Mouse (Mus musculus) gastrocnemius, postnatal 25 days (tissue): ENCODE measurements around the gene Anks1b. TPM values are rescaled to one million over a fixed set of nuclear protein-coding genes. Genes with fewer than 3 reads are reported as not detected.

Experiments
- DNase-seq: peaks from one replicate; pipeline ENCODE4 v3.0.0; 2022
- total RNA-seq, 2 experiments: library from RNA; stranded (reverse); gene quantifications; 1 replicate in 1 of 2; 2 replicates in 1 of 2; pipeline ENCODE4 v1.2.3; 2021

The Anks1b gene
- total RNA-seq, 2 experiments from 2014 or later = 0.16 to 0.36 TPM

DNA sequence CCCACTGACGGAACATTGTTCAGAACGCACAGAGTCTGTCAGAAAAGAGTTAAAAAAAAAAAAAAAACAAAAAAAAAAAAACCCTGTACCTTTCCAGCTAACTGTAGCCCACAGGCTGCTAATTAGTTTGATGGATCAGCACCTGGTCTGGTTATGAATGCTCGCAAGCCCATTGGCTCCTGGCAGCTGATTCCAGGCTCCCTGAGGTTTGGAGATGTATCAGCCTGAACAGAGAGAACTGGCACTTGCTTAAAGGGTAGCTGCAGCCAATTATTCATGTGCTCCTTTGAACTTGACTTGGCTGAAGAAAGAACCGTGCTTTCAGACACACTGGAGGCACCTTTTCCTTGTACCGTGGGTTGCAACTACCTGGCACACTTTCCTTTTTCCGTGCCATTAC is 941.1 kb downstream of the Anks1b start:
- DNase-seq = no peak

DNA sequence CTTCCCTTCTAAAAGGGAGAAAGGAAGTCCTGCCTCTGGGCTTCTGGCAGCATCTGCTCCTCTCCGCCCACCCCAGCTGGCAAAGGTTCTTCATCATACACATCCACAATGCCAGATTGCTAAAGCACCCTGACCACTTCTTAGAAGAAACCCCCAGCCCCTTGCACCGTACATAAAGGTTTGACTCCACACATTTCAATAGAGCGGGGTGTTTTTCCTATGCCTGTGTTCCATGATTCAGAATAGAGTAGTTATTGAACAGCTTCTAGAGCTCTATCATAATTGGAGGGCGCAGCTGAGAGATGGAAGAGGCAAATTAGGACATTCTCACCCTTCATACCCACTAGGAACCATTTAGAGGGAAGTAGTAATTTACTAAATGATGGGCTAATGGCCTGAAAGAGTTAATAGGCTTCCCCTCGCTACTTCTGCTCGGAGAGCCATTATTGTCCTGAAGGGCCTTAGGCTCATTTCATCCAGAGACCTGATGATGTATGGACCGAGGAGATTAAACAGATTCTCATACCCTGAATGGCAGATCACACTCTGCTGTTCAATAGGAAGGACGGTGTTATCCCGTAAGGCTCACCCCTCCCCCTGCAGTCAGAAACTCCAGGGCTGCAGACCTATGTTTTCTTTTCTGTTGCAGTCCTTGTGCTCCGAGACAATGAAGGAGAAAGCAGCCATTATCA is 945.1 kb downstream of the Anks1b start:
- DNase-seq = no peak

DNA sequence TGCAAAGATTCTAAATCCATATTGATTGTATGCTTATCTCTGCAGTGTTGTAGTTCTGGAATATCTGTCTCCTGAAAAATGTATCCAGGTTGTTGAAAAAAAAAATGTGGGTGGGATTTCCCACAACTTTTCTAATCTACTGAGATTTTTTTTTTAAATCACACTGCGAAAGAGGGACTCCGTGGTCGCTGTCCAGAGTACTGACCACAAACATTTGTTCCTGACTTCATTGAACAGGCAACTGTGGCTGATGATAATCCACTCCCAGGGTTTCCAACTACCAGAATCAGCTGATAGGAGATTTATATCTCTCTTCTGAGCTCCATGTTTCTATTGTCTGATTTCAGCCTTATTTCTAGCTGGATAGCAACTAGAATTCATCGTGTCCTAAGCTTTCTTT is 950.1 kb downstream of the Anks1b start:
- no peak for DNase-seq

DNA sequence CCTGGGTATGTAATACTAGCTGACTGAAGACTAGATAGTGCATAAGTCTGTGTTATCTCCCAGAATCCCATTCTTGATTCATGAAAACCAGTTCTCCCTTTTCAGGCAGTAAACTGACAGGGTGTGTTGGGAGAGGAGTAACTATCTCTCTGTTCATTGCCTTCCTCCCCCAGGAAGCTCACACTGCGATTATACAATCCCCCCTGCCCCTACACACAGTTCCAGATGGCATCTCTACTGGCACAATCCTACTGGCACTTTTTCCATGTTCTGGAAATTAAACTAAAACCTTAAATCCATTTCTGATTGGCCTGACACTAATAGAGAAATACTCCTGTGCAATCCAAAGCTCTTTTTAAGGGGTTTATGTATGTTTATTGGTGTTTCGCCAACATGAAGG is 951.4 kb downstream of the Anks1b start:
- no peak for DNase-seq

DNA sequence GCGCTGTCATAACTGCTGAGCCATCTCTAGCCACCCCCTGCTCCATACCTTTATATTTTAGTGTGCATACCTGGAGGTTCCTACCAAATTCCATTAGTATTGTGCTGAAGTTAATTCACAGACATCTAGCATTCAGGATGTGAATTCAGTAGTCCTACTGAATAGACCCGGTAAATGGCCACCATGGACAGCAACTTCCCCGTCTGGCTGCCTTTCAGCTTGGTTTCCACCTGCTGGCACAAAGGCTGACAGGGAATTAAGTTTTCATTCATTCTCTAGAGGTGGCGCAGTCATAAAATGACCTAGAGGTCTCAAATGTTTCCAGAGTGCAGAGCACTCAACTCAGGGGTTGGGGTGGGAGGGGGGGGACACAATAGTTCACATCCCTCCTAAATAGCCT is 953.6 kb downstream of the Anks1b start:
- DNase-seq = no peak

DNA sequence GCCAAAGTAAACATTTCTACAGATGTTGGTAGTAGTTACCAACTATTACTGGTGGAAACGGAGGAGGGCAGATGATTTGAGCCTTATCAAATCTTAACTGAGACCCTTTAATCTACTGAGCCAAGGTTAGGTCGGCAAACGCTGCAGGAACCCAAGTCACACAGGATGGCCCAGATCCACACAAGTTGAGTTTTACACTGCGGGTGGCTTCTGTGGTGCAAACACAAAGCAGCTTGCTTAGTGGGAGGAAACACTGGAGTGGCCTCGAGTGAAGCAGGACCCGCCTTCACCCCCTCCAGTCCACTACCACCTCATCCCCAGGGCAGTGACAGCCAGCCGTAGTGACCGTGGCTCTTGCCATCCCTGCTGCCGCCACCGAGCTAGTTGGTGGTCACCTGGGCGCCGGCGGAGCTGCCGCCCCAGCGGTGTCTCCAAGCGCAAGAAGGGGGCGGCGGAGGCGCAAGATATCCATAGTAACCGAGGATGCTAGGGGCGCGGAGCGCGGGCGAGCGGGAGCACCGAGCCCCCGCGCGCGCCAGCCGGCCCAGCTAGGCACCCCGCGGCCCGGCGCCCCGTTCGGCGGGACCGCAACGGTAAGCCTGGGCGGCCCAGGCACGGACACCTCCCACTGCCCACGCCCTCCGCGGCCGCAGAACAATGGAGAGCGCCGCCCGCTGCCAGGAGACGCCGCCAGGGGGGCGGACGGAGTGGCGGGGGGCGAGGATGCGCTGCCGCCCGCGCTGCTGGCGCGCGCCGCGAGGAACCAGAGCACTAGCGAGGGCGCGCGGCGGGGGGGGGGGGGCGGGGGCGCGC is 955.5 kb downstream of the Anks1b start:
- DNase-seq = no peak

DNA sequence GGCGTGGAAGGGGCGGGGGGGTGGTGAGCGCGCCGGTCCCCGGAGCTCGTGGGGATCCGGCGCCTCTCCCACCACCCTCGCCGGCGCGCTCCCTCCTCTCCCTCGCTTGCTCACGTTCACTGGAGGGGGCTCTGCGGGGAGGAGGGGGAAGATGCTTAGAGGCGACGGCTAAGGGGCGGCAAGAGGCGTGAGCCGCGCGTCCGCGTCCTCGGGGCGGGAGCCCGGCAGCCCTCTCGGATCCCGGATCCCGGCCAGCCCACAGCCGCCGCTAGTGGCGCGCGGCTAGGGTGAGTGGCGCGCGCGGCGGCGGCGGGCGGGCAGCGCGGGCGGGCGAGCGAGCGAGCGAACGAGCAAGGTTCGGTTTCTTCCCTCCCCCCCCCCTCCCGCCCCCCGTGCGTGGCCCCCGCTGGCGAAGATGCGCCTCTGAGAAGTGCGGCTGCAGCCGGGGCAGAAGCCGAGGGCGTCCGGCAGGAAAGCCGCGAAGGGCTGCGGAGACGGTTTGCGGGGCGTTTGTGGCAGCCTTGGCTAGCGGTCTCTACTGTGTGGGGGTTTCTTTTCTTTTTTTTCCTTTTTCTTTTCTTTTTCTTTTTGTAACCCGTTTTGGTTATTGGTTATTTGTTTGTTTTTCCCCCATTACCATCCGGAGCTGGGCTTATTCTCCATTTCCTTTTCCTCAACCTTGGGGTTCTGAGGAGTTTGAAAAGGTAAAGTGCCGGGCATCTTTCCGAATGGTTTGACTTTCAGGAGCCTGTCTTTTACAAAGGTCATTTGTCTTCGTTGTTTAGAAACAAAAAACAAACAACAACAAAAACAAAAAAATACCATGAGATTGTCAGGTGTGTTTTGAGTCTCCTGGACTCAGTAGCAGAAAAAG is 956.3 kb downstream of the Anks1b start:
- no peak for DNase-seq

DNA sequence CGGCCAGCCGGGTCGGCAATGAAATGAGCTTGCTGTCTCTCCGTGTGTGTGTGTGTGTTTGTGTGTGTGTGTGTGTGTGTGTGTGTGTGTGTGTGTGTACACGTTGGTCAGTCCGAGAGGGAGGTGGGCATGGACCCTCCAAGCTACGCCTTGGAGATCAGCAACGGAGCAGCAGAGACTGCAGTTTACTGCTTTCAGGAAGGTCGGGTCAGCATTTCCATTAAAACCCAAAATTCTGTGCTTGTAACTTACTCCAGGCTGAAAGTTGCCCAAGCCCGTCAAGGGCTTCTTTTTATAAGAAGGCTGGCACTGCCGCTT is 956.9 kb downstream of the Anks1b start:
- no peak for DNase-seq

DNA sequence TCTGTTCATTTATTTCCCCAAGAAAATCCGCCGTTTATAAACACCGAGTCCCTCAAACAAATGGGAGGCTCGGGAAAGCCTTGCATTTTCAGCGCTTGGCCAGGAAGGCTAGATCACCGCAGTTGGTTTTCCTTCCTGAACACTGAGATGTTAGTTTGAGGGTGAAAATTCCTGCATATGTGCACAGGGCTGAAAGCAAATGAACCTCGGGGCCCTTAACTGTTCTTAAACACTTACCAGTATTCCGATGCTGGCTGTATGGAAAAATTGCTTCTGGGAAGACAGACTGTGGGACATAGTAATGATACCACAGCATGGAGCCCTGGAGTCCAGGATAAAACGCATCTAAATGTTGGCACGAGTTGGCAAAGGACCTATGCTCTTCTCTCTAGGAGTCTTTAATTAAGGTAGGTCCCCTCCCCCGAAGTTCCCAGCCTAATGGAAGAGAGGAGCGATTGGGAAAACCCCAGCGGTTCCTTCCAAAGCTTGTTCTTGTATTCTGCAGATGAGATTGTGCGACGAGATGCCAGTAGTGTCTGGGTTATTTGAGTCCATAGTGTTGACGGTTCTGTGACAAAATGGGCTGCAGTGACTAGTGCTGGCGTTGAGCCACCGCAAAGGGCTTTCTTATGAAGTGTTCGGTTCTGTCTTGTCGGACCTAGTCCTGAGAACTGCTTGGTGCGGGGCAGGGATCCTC is 957.4 kb downstream of the Anks1b start:
- DNase-seq = no peak

DNA sequence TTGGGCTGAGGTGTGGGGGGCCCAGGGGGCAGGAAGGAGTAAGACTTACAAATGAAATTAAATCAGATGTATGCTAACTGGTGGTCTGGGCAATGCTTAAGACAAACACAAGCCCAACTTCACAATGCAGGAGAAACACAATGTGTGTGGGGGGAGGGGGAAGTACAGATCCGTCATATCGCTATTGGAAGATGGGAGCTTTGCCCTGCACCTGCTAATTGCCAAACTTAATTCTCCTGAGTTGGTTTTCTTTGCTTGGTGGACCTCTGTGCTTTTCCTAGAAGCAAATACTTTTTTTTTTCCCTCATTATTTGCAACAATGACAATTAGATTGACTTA is 957.9 kb downstream of the Anks1b start:
- DNase-seq = no peak

DNA sequence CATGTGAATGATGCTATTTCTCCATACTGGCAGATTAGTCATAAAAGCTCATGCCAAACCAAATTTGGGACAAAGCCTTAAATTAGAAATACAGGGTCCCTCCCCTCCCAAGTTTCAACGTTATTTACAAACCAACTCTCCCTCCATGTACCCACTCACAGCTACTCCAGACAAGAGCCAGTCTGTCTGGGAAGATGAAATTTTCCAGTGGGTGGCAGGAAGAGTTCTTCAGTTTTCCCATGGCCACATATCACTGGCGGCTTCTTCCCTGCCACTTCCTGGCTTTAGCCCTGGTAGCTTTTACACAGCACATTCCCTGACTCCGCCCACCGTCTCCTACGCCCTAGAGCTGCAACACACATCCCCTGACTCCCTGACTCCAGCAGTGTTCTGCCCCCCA is 961.0 kb downstream of the Anks1b start:
- DNase-seq = no peak

DNA sequence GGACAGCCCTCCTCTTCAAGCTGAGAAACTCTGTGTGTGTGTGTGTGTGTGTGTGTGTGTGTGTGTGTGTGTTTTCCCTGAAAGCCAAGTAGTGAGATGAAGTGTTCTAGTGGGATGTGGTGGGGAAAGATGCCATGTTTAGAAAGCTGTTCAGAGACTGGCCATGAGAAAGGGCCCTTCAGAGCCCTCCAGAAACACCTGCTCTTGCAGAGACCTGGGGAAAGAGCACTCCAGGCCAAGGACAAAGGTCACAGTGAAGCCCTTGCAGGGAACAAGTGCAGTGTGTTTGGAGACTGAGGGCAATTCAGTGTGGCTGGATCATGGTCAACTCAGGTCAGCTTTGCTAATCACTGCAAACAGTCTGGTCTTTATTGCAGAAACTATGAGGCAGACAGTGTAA is 961.9 kb downstream of the Anks1b start:
- no peak for DNase-seq

DNA sequence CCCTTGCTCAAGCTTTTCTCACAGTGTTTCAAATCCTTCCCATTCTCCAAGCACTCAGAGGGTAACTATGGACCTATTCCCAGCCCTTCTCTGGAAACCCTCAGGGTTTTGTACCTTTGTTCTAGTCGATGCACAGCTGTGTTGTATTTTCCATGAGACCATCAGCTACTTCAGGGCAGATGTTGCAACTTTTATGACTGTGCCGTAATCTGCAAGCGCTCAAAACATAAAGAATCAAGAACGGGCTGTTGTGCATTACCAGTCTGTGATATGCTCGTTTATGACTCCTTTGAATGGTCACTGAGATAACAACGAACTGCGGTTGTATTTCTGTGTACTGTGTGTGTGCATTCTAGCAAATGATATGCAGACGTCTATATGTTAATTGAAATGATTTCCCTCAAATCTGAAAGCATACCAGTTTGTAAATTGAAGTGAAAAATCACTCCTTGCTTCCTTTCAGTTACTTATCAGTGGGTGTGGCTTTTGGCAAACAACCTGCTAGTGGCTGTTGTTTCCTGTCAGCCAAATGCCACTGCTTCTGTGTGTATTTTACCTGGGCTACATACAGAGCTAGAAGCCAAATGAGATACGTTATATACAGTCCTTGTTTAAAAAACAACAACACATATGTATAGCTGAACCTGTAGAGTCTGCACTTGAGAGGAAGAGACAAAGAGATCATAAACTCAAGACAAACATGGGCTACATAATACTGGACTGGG is 966.5 kb downstream of the Anks1b start:
- no peak for DNase-seq

DNA sequence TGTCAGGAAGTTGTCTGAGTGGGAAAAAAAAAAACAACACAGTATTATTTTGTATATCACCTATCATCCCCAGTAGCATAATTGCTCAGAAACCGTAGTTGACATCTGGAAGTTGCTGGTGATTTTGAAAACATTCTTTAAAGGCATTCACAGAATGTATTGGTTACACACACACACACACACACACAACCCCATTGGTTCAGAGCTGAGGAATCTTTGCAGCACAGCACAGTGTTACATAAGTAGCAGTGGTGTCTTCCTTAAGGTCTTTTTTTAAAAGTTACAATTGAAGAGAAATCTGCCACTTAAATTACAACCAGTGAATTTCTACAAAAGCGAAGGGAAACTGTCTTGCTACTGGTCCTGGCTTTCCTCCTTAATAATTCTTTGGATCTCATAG is 969.1 kb downstream of the Anks1b start:
- DNase-seq = no peak

DNA sequence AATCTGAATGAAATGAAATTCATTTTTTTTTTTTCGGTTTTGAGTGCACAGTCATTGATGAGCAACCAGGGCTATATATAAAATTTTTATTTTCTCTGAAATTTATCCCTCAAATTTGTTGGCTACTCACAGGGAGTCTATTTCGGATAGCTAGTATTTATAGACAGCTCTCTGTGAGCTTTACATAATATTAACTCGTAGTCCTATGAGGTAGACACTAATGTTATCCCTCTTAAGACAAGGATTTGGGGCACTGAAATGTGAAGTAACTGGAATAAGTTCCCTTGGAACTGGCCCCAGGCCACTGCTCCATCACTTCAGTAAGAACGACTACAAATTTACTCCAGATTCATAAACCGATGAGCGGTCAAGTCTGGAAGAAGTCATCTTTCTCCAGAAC is 977.8 kb downstream of the Anks1b start:
- no peak for DNase-seq

DNA sequence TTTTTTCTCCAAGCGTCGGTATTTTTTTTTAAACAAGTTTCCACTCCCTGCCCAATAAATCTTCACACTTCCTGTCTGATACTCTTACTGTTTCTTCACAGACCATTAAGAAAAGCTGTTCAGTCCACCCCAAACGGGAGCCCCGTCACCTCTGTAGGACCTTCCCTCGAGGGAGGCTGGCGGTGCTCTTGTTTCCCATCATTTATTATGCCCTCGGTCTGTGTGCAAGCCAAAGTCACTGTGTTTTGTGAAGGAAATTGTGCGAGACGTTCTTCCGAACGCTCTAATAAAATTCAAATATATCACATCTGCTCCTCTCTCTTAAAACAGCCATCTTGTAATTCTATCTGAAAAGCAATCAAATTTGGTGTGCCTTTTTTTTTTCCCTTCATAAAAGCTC is 978.7 kb downstream of the Anks1b start:
- DNase-seq = no peak

DNA sequence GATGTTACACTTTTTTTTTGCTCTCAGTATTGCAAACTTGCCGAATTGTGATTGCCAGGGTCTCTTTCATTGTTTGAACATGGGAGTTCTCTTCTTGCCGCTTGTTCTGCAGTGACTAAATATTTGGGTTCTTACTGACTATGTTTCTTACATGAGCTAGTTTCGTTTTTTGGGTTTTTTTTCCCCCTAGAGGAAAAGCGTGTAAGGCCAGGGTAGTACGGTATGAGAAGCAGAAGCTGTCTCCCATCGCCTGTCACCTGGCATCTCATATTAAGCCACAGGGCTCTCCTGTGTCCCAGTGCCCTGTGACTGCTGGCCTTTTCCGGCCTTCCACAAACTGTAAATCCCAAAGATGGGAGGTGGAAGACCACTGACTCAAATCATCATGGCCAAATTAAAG is 979.1 kb downstream of the Anks1b start:
- DNase-seq = no peak

DNA sequence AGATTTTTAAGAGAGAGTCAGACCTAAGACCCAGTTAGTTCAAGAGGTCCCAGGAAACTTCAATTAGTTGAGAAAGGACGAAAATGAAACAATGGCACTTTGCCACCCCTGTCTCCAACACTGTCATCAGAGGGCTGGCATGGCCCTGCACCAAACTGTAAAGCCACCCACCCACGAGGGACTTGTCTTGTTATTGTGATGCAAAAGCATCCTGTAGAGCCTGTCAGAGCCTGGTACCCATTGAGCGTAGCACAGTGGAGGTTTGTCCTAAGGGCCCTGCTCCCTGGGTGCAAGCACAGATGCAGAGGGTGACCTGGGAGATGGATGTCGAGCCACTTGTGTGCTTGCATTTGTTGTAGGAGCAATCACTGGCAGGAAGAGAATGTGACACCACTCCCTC is 983.4 kb downstream of the Anks1b start:
- DNase-seq = no peak

DNA sequence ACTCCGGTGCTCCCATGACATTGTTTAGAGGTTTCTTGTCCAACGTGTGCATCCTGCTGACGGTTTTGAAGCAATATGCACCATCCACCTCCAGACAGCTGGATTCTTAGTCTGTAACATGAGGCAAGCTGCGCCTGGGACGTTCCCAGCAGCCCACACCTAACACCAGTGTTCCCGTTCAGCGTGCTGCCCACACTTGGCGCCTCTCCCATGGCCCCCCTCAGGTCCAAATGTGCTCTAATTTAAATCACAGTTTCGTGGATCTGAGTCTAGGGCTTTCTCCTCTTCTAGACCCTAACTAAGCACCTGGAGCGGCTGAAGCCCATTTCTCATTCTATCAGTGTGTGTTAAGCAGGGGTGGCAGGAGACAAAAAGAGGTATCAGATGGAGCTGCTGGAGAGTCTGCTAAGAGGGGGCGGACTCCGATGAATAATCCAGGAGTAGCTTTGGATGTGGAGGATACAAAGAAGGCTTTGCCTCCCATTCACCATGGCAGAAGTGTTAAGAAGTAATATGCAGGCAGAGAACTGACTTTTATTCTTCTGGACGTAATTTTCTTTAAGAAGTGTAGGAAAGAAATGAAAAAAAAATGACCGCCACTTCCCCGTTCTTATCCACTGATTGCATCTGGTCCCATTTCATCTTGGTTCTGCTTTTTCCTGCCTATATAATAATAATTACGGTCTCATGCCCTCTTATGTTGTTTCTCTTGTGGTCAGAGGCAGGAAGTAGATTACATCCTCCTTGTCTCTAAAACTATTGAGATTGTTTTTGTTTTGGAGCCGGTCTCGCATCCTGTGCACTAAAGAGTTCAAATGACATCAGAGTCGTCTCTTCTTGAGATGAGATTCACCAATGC is 986.6 kb downstream of the Anks1b start:
- DNase-seq = no peak

DNA sequence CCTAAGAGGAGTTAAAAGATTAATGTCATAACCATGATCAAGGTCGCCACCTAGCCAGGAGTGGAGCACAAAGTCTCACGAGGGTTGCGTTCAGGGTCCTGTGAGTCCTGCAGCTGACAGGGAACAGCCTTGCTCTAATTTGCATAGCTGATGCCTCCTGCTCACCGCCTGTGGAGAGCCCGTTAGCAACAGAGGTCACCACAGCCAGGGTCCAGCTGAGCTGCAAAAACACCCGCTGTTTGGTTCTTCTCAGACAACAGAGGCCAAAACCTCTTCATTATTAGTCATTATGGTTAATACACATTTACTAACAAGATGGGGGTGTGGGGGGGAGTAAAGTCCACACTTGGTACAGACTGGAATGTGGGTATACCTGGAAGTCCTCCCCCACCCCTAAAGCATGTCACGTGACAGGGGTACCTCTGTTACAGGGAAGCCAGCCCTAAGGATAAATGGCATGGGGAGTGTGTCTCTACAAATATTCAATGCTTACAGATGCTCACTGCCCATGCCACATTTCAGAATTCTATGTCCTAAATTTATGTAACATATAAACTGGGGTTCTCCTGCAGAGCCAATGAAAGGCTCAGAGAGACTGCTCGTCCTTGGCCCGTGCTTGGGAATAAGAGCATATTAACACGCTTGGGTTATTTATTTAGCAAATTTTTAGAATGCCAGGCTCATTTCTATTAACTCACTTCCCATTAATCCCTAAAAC is 990.7 kb downstream of the Anks1b start:
- DNase-seq = no peak

DNA sequence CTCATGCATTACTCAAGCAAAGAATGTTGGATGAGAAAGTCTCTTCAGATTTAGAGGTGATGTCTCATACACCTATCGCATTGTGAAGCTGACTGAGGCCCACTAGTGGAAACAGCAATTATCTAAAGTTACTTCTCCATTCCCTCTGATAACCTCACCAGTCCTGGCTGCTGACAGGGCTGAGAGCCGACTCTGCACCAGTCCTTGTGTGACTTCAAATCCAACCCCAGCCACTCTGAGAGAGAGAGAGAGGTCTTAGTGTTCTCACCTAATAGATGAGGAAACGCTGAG is 991.2 kb downstream of the Anks1b start:
- no peak for DNase-seq
